Mouse (Mus musculus): Measurements from ENCODE around the gene Tmem269.

- TF ChIP-seq ZNF384 (IDR thresholded peaks at IDR 0.05; ENCODE audit: low read depth, low read length) = no peak
- TF ChIP-seq HCFC1 (IDR thresholded peaks at IDR 0.05; ENCODE audit: borderline replicate concordance, insufficient read depth, low read length) = no peak
- TF ChIP-seq MAFK (IDR thresholded peaks at IDR 0.05; ENCODE audit: insufficient read depth, low read depth, low read length) = no peak
- TF ChIP-seq ZC3H11A (IDR thresholded peaks at IDR 0.05; ENCODE audit: borderline replicate concordance, low read depth, low read length) = no peak
- TF ChIP-seq CHD2 (IDR thresholded peaks at IDR 0.05; ENCODE audit: low read depth, low read length) = no peak
These were observed 60.1 kb downstream of the Tmem269 start for GRCm38 (mm10) chr4:119157891-119158290.

Measured in ES-E14 (cell line).